Mouse (Mus musculus) kidney, postnatal 0 days (tissue): ENCODE measurements at regions not wholly inside any gene's neighbourhood (a gene's known extent, or its start where the extent isn't known, plus 50 kb on each side); places are given as distances from the start of the nearest gene placed in this dataset.
A peak's percentile ranks its signal among the peaks of the same experiment; 100 is the strongest.

Experiments used
- ATAC-seq: fragments of 200-750 bp; cut with Nextera tagmentation; replicated peaks from 2 replicates; pipeline ENCODE4 v1.8.0; 2017; ENCODE audit warnings: low read depth, moderate number of reproducible peaks, moderate TSS enrichment, moderate library complexity; ENCODE audit not compliant: low FRiP score
- DNase-seq: peaks from one replicate; pipeline ENCODE4 v3.0.0-alpha.2; 2016; ENCODE audit warnings: low spot score
- H3K27ac ChIP-seq: fragments of 300-500 bp; sonication (generic); 2 replicates; pipeline ENCODE4 v1.5.1; 2014; ENCODE audit warnings: mild to moderate bottlenecking
- H3K27me3 ChIP-seq: fragments of 300-500 bp; sonication (generic); 2 replicates; pipeline ENCODE4 v1.6.1; 2014; ENCODE audit warnings: low read length, mixed read lengths; ENCODE audit not compliant: insufficient read depth
- H3K36me3 ChIP-seq: fragments of 300-500 bp; sonication (generic); 2 replicates; pipeline ENCODE4 v1.6.1; 2014; ENCODE audit warnings: low read length, mixed read lengths; ENCODE audit not compliant: insufficient read depth
- H3K4me1 ChIP-seq: fragments of 300-500 bp; sonication (generic); replicated peaks from 2 replicates; pipeline ENCODE4 v1.6.1; 2014; ENCODE audit warnings: antibody characterized with exemption, low read length, mixed read lengths; ENCODE audit not compliant: insufficient read depth
- H3K4me2 ChIP-seq: fragments of 300-500 bp; sonication (generic); 2 replicates; pipeline ENCODE4 v1.6.1; 2014; ENCODE audit warnings: mild to moderate bottlenecking, low read length, moderate library complexity, mixed read lengths
- H3K4me3 ChIP-seq: fragments of 300-500 bp; sonication (generic); replicated peaks from 2 replicates; pipeline ENCODE4 v1.5.1; 2014; ENCODE audit warnings: low read depth, low read length
- H3K9ac ChIP-seq: fragments of 300-500 bp; sonication (generic); 2 replicates; pipeline ENCODE4 v1.6.1; 2014; ENCODE audit warnings: low read depth, low read length
- H3K9me3 ChIP-seq: fragments of 300-500 bp; sonication (generic); replicated peaks from 2 replicates; pipeline ENCODE4 v1.6.1; 2016; ENCODE audit warnings: low read length, inconsistent platforms, mixed read lengths
- CTCF ChIP-seq: IDR thresholded peaks from 2 replicates; pipeline ENCODE4 v1.5.1; 2016; ENCODE audit warnings: antibody characterized with exemption, low read depth, mild to moderate bottlenecking, moderate library complexity
- WGBS: fragments of 180-500 bp; shearing (Covaris S2); extraction: QIAGEN DNeasy Blood & Tissue Kit; methylation state at CpG from one replicate; pipeline ENCODE4 v1.1.7; 2014; 5-methylcytosine and 5-hydroxymethylcytosine counted together

- H3K4me2 ChIP-seq, result no peak overlapping the region
- no peaks in the 10 kb centered on the region for H3K27me3 ChIP-seq
- no peaks in the 10 kb centered on the region for H3K4me1 ChIP-seq
- H3K36me3 ChIP-seq, result no peaks in the 10 kb centered on the region
- no peak for TF ChIP-seq CTCF
- no peaks in the 10 kb centered on the region for H3K9me3 ChIP-seq
- H3K4me3 ChIP-seq, result no peak overlapping the region
- ATAC-seq, result no peak
- no peak overlapping the region for H3K27ac ChIP-seq
- WGBS, result 94% methylated on average over 4 of the region's 4 CpGs
- DNase-seq, result no peak
- H3K9ac ChIP-seq, result no peak overlapping the region
Observed at GRCm38 (mm10) chr1:71881191-71881590, 228.2 kb upstream of the Fn1 start.

DNA sequence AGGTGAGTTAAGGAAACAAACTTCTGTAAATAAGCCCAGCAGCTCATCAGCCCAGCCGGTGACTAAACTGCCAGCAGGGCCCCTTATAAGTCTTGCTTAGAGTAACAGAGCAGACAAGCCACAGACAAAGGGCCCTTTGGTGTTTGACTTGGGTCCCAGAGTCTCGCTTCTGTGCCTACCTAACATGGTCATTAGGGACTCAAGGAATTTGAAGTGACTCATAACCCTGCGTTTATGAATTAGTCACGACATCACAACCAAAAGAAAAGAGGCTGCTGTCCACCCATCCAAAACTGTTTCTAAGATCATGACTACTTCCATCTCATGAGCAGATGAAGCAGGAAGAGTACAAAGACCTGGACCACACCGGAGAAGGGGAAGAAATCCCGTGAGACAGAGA lies 227.5 kb upstream of the Fn1 start:
- 69% methylated on average over 6 of the region's 6 CpGs for WGBS
- Histone ChIP-seq H3K4me2 (no peak overlapping the region), H3K36me3 (no peaks in the 10 kb centered on the region), H3K4me1 (no peaks in the 10 kb centered on the region), H3K9ac (no peak overlapping the region), H3K9me3 (no peaks in the 10 kb centered on the region), H3K4me3 (no peak overlapping the region), H3K27me3 (no peaks in the 10 kb centered on the region), H3K27ac (no peak overlapping the region)
- no peak for DNase-seq
- no peak for ATAC-seq
- TF ChIP-seq CTCF, result no peak

- no peak overlapping the region for H3K4me2 ChIP-seq
- no peak for TF ChIP-seq CTCF
- no peak overlapping the region for H3K9ac ChIP-seq
- ATAC-seq (no peak), DNase-seq (no peak)
- no peak overlapping the region for H3K27ac ChIP-seq
- no peaks in the 10 kb centered on the region for H3K4me1 ChIP-seq
- H3K4me3 ChIP-seq, result no peak overlapping the region
- WGBS, result 81% methylated on average over 9 of the region's 9 CpGs
- H3K27me3 ChIP-seq, result no peaks in the 10 kb centered on the region
- no peaks in the 10 kb centered on the region for H3K36me3 ChIP-seq
- no peaks in the 10 kb centered on the region for H3K9me3 ChIP-seq
Observed at GRCm38 (mm10) chr1:71876712-71877401, 223.9 kb upstream of the Fn1 start.

GRCm38 (mm10) chr1:71874037-71874436 lies 221.0 kb upstream of the Fn1 start:
- Histone ChIP-seq H3K36me3 (no peaks in the 10 kb centered on the region), H3K4me1 (no peaks in the 10 kb centered on the region), H3K4me2 (no peak overlapping the region), H3K27ac (no peak overlapping the region), H3K9ac (no peak overlapping the region), H3K9me3 (no peaks in the 10 kb centered on the region), H3K27me3 (no peaks in the 10 kb centered on the region), H3K4me3 (no peak overlapping the region)
- 81% methylated on average over 2 of the region's 2 CpGs for whole genome bisulfite sequencing
- ATAC-seq (no peak), DNase-seq (no peak)
- no peak for TF ChIP-seq CTCF

- no peak overlapping the region for H3K4me3 ChIP-seq
- 6% methylated on average over 4 of the region's 4 CpGs for WGBS
- H3K27ac ChIP-seq, result 0 out of 2 replicates have a peak overlapping the region, but pooled peaks have one; percentile 15
- no peak for TF ChIP-seq CTCF
- peak; percentile 85 for DNase-seq
- no peak overlapping the region for H3K9ac ChIP-seq
- no peaks in the 10 kb centered on the region for H3K36me3 ChIP-seq
- H3K27me3 ChIP-seq, result no peaks in the 10 kb centered on the region
- peaks cover 11% of the 10 kb centered on the region; the same call in 1 of the 2 replicates for H3K4me1 ChIP-seq
- no peak overlapping the region for H3K4me2 ChIP-seq
- no peak for ATAC-seq
- no peaks in the 10 kb centered on the region for H3K9me3 ChIP-seq
Observed at GRCm38 (mm10) chr1:71865670-71866069, 212.7 kb upstream of the Fn1 start.

GRCm38 (mm10) chr1:71864749-71865148 lies 211.7 kb upstream of the Fn1 start:
- peaks cover 11% of the 10 kb centered on the region; the same call in 1 of the 2 replicates for H3K4me1 ChIP-seq
- ATAC-seq, result no peak
- no peak overlapping the region for H3K9ac ChIP-seq
- no peak overlapping the region for H3K4me2 ChIP-seq
- no peak overlapping the region for H3K27ac ChIP-seq
- H3K36me3 ChIP-seq, result no peaks in the 10 kb centered on the region
- no peaks in the 10 kb centered on the region for H3K9me3 ChIP-seq
- H3K4me3 ChIP-seq, result no peak overlapping the region
- DNase-seq, result peak; percentile 43
- no peak for TF ChIP-seq CTCF
- no peaks in the 10 kb centered on the region for H3K27me3 ChIP-seq
- WGBS, result 61% methylated on average over 9 of the region's 9 CpGs

DNA sequence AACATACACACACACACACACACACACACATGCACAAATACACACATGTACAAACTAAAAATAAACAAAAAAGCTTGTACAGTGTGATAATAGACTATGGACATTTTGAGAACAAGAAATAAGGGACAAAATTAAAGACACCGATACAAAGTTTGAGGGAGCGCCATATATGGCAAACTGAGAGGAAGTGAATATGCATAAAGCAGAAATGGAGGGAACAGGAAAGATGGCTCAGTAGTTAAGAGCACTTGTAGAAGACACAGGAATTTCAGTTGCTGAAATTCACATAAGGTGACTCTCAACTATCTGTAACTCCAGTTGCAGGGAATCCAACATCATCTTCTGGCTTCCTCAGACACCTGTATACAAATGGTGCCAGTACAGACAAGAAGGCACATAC lies 200.2 kb upstream of the Fn1 start:
- Histone ChIP-seq H3K27ac (no peak overlapping the region), H3K4me1 (no peaks in the 10 kb centered on the region), H3K27me3 (no peaks in the 10 kb centered on the region), H3K9ac (no peak overlapping the region), H3K4me2 (no peak overlapping the region), H3K36me3 (no peaks in the 10 kb centered on the region), H3K9me3 (no peaks in the 10 kb centered on the region), H3K4me3 (no peak overlapping the region)
- no peak for ATAC-seq
- no peak for TF ChIP-seq CTCF
- WGBS, result 94% methylated on average over 2 of the region's 2 CpGs
- DNase-seq, result no peak
